ENCODE assay signal across 9 mouse cellular contexts in genomic region chr2:32419359-32419758, GRCm38 (mm10). TPM values are rescaled to one million over a fixed set of nuclear protein-coding genes. Genes with fewer than 3 reads are reported as not detected.
A peak's percentile ranks its signal among the peaks of the same experiment; 100 is the strongest.
DNase-seq lines count a peak whose midpoint lies in the region; ATAC-seq and TF ChIP-seq lines count a peak whose summit lies in the region.
"Had no signal": no experiment of that assay in that cellular context is flagged by ENCODE, and none has a peak within 500 bp of the region (broad histone marks: within the 10 kb centered on the region; RNA-seq: fewer than 3 reads in every experiment).

No protein-coding gene starts in this region.

- peaks cover 69% of the 10 kb centered on the region for H3K36me3 ChIP-seq in heart, embryonic 12.5 days
- peaks cover 10% of the 10 kb centered on the region for H3K36me3 ChIP-seq in kidney, adult 2 months (ENCODE audit: control insufficient read depth, insufficient read depth, low read length)
- H3K36me3 ChIP-seq in forebrain, embryonic 13.5 days (ENCODE audit: poor library complexity, severe bottlenecking) = peaks cover 69% of the 10 kb centered on the region

- no peaks in the 10 kb centered on the region for H3K9me3 ChIP-seq in heart, embryonic 12.5 days (replicated peaks)
- no peaks in the 10 kb centered on the region for H3K9me3 ChIP-seq in forebrain, embryonic 13.5 days (replicated peaks)

- H3K4me3 ChIP-seq in heart, embryonic 12.5 days = no peak overlapping the region
- no peak overlapping the region for H3K4me3 ChIP-seq in kidney, adult 2 months (ENCODE audit: insufficient read depth, low read depth, low read length)
- no peak overlapping the region for H3K4me3 ChIP-seq in forebrain, embryonic 13.5 days

- peak; percentile 98 for DNase-seq in heart, adult 11 months
- DNase-seq in cerebellum, adult 9-11 months = peak; percentile 82
- DNase-seq in kidney, adult 2 months = peak; percentile 97
- peak; percentile 87 for DNase-seq in lung, postnatal 25 days (ENCODE audit: low spot score)
- DNase-seq in retina, embryonic 14.5 days (ENCODE audit: low spot score) = no peak

- H3K27me3 ChIP-seq in heart, embryonic 12.5 days (replicated peaks) = no peaks in the 10 kb centered on the region
- H3K27me3 ChIP-seq in kidney, adult 2 months (replicated peaks; ENCODE audit: control insufficient read depth, insufficient read depth, low read length) = no peaks in the 10 kb centered on the region
- H3K27me3 ChIP-seq in forebrain, embryonic 13.5 days = no peaks in the 10 kb centered on the region

- 86% methylated on average over 3 of the region's 3 CpGs for WGBS in heart, embryonic 12.5 days
- whole genome bisulfite sequencing in kidney, adult 2 months = 40% methylated on average over 3 of the region's 3 CpGs
- 93% methylated on average over 3 of the region's 3 CpGs for WGBS in forebrain, embryonic 13.5 days

- no peak for TF ChIP-seq POLR2A in kidney, adult 2 months (IDR thresholded peaks at IDR 0.05; ENCODE audit: low read depth, low read length)

- H3K4me1 ChIP-seq in heart, embryonic 12.5 days (replicated peaks) = peaks cover 18% of the 10 kb centered on the region
- H3K4me1 ChIP-seq in kidney, adult 2 months (ENCODE audit: control insufficient read depth, insufficient read depth, low read length) = peaks cover 39% of the 10 kb centered on the region
- peaks cover 20% of the 10 kb centered on the region for H3K4me1 ChIP-seq in forebrain, embryonic 13.5 days

- no peak overlapping the region for H3K4me2 ChIP-seq in heart, embryonic 12.5 days
- H3K4me2 ChIP-seq in forebrain, embryonic 13.5 days = no peak overlapping the region

- TF ChIP-seq CTCF in kidney, adult 2 months (conservative IDR thresholded peaks at IDR 0.05; ENCODE audit: insufficient read depth, insufficient read length, low read depth, low read length) = no peak

- no peak overlapping the region for H3K27ac ChIP-seq in heart, embryonic 12.5 days (ENCODE audit: poor library complexity, severe bottlenecking)
- H3K27ac ChIP-seq in kidney, adult 2 months (ENCODE audit: insufficient read depth, low read depth, low read length) = peak overlapping the region; percentile 97
- no peak overlapping the region for H3K27ac ChIP-seq in forebrain, embryonic 13.5 days
- H3K27ac ChIP-seq: macrophage had no signal

- no peak for ATAC-seq in heart, embryonic 12.5 days (ENCODE audit: insufficient number of reproducible peaks, low FRiP score)
- ATAC-seq in monocyte, adult 5-6 weeks (replicated peaks; ENCODE audit: insufficient number of reproducible peaks, low FRiP score, low TSS enrichment, poor library complexity, severe bottlenecking) = no peak
- no peak for ATAC-seq in forebrain, embryonic 13.5 days

- no peak overlapping the region for H3K9ac ChIP-seq in heart, embryonic 12.5 days
- H3K9ac ChIP-seq in forebrain, embryonic 13.5 days = no peak overlapping the region

RNA-seq across cellular contexts. Expression of gene Ptges2, which starts 23.7 kb away (rescaled TPM):
- polyA plus RNA-seq in heart, embryonic 12.5 days (2016; fragmentation: Nextera tagmentation; extraction: Ambion mirVana) = 39.9 and 44.9 TPM in 2 replicates
- polyA plus RNA-seq in kidney, adult 2 months (2012; rRNA removed) = 69.7 and 80.6 TPM in 2 replicates
- 2.2 to 7.0 TPM (median 3.6 TPM) in 3 replicates for total RNA-seq in monocyte, adult 5-6 weeks (2017)
- 28.5 and 30.1 TPM in 2 replicates for polyA plus RNA-seq in forebrain, embryonic 13.5 days (2015; fragmentation: Nextera tagmentation; extraction: Ambion mirVana)

RNA-seq across cellular contexts. Expression of gene Naif1, which starts 30.9 kb away (rescaled TPM):
- 4.7 and 5.4 TPM in 2 replicates for polyA plus RNA-seq in heart, embryonic 12.5 days (2016; fragmentation: Nextera tagmentation; extraction: Ambion mirVana)
- 4.8 and 5.2 TPM in 2 replicates for polyA plus RNA-seq in kidney, adult 2 months (2012; rRNA removed)
- 4.4 to 6.9 TPM (median 6.5 TPM) in 3 replicates for total RNA-seq in monocyte, adult 5-6 weeks (2017)
- 5.4 and 5.6 TPM in 2 replicates for polyA plus RNA-seq in forebrain, embryonic 13.5 days (2015; fragmentation: Nextera tagmentation; extraction: Ambion mirVana)

RNA-seq across cellular contexts. Expression of gene Lcn2, which starts 31.3 kb away (rescaled TPM):
- polyA plus RNA-seq in heart, embryonic 12.5 days (2016; fragmentation: Nextera tagmentation; extraction: Ambion mirVana) = 0.14 and 0.38 TPM in 2 replicates
- polyA plus RNA-seq in kidney, adult 2 months (2012; rRNA removed) = 8.0 and 9.4 TPM in 2 replicates
- 1.6 TPM in 1 of 3 replicates, not detected in the others for total RNA-seq in monocyte, adult 5-6 weeks (2017)
- 0.20 TPM in 1 of 2 replicates, not detected in the other for polyA plus RNA-seq in forebrain, embryonic 13.5 days (2015; fragmentation: Nextera tagmentation; extraction: Ambion mirVana)

RNA-seq across cellular contexts. Expression of gene Slc25a25, which starts 31.9 kb away (rescaled TPM):
- 13.0 and 14.3 TPM in 2 replicates for polyA plus RNA-seq in heart, embryonic 12.5 days (2016; fragmentation: Nextera tagmentation; extraction: Ambion mirVana)
- polyA plus RNA-seq in kidney, adult 2 months (2012; rRNA removed) = 25.3 and 30.6 TPM in 2 replicates
- 27.4 to 47.7 TPM (median 28.0 TPM) in 3 replicates for total RNA-seq in monocyte, adult 5-6 weeks (2017)
- polyA plus RNA-seq in forebrain, embryonic 13.5 days (2015; fragmentation: Nextera tagmentation; extraction: Ambion mirVana) = 37.4 and 42.4 TPM in 2 replicates

RNA-seq across cellular contexts. Expression of gene 1110008P14Rik, which starts 37.6 kb away (rescaled TPM):
- polyA plus RNA-seq in heart, embryonic 12.5 days (2016; fragmentation: Nextera tagmentation; extraction: Ambion mirVana) = 48.2 and 48.9 TPM in 2 replicates
- polyA plus RNA-seq in kidney, adult 2 months (2012; rRNA removed) = 182 and 215 TPM in 2 replicates
- total RNA-seq in monocyte, adult 5-6 weeks (2017) = 9.7 to 24.0 TPM (median 21.3 TPM) in 3 replicates
- polyA plus RNA-seq in forebrain, embryonic 13.5 days (2015; fragmentation: Nextera tagmentation; extraction: Ambion mirVana) = 59.6 and 60.4 TPM in 2 replicates
